Mouse (Mus musculus): ENCODE measurements at regions not wholly inside any gene's neighbourhood (a gene's known extent, or its start where the extent isn't known, plus 50 kb on each side); places are given as distances from the start of the nearest gene placed in this dataset.
A peak's percentile ranks its signal among the peaks of the same experiment; 100 is the strongest.

DNA sequence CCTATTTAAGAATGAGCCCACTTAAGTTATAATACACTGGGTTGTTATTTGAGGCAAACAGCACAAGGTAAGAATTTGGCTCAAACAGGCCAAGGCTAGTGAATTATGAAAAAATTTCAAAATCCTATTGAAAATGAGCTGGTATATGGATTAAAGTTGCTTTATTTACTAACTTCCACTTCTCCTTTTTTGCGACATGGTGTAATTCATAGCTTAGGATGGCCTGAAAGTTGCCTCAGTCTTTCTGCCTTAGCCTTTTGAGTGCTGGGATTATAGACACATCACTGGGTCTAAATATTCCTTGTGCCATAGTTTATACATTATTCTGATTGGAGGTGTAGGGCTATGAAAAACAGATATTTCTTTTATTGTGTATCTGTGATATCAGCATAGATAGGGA, 81.9 kb downstream of the Edem1 start:
- no peaks in the 10 kb centered on the region for H3K9me3 ChIP-seq (replicated peaks)
- 88% methylated on average over 1 of the region's 1 CpGs for WGBS
- H3K27ac ChIP-seq = no peak overlapping the region
- no peak overlapping the region for H3K4me3 ChIP-seq
- ATAC-seq (ENCODE audit: low FRiP score) = no peak
- H3K36me3 ChIP-seq = no peaks in the 10 kb centered on the region
- H3K4me2 ChIP-seq (replicated peaks) = no peak overlapping the region
- no peak overlapping the region for H3K9ac ChIP-seq
- no peaks in the 10 kb centered on the region for H3K27me3 ChIP-seq
- H3K4me1 ChIP-seq = no peaks in the 10 kb centered on the region

DNA sequence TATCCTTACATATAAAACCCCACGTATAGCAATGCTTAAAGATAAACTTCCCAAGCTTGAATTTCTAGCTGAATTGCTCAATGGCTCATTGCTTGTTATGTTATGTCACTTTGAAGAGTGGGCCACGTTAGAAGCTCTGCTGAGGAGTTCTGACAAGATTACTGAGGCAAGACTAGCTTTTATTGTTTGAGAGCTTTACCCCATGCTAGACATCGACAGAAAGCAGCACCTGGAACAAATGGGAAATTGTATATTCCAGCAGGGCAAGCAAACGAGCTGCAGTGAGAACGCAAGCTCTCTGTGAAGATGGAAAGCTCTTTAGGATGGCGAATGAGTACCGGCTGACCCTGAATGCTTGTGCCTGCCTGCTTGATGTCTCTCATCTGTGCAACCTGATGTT, 84.1 kb downstream of the Edem1 start:
- no peak overlapping the region for H3K9ac ChIP-seq
- H3K27me3 ChIP-seq = no peaks in the 10 kb centered on the region
- no peak for ATAC-seq (ENCODE audit: low FRiP score)
- H3K4me3 ChIP-seq = no peak overlapping the region
- no peaks in the 10 kb centered on the region for H3K9me3 ChIP-seq (replicated peaks)
- H3K27ac ChIP-seq = 0 out of 2 replicates have a peak overlapping the region, but pooled peaks have one; percentile 46
- H3K36me3 ChIP-seq = no peaks in the 10 kb centered on the region
- no peaks in the 10 kb centered on the region for H3K4me1 ChIP-seq
- no peak overlapping the region for H3K4me2 ChIP-seq (replicated peaks)
- 49% methylated on average over 7 of the region's 7 CpGs for WGBS

DNA sequence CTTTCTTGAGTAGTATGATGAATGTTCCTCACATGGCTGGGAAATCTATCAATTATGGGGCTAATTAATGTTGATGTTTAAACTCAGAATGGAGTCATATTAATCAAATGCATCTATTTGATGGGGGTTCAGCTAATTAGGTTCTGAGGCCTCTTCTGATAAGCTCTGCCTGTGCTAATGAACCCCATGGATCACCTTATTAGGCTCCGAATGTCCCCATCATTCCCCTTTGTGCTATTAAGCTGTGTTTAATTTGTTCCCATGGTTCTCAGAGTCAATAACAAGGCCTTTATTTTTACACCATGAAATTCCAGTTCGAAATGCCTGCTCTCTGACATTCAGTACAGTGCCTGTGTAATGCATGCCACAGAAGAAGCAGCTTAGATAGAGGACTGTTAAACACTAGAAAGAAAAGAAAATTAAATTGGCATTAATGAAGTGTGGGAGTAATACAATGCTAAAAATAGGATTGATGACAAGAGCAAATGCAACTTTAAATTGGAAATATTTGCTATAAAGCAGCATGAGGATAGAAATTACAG, 91.0 kb downstream of the Edem1 start:
- Histone ChIP-seq H3K4me1 (no peaks in the 10 kb centered on the region), H3K9ac (no peak overlapping the region), H3K27ac (no peak overlapping the region), H3K4me2 (replicated peaks) (no peak overlapping the region), H3K27me3 (no peaks in the 10 kb centered on the region), H3K9me3 (replicated peaks) (no peaks in the 10 kb centered on the region), H3K36me3 (no peaks in the 10 kb centered on the region), H3K4me3 (no peak overlapping the region)
- WGBS = 42% methylated on average over 2 of the region's 2 CpGs
- ATAC-seq (ENCODE audit: low FRiP score) = peak; percentile 61

- 94% methylated on average over 3 of the region's 3 CpGs for WGBS
- Histone ChIP-seq H3K4me1 (no peaks in the 10 kb centered on the region), H3K27me3 (no peaks in the 10 kb centered on the region)
These were observed 92.7 kb downstream of the Edem1 start for GRCm38 (mm10) chr6:108921181-108921580.

GRCm38 (mm10) chr6:108922564-108922963, 94.1 kb downstream of the Edem1 start:
- 87% methylated on average over 6 of the region's 6 CpGs for WGBS
- no peak overlapping the region for H3K27ac ChIP-seq
- H3K9me3 ChIP-seq (replicated peaks) = no peaks in the 10 kb centered on the region
- H3K4me3 ChIP-seq = no peak overlapping the region
- H3K4me1 ChIP-seq = no peaks in the 10 kb centered on the region
- no peaks in the 10 kb centered on the region for H3K27me3 ChIP-seq
- no peaks in the 10 kb centered on the region for H3K36me3 ChIP-seq
- no peak overlapping the region for H3K4me2 ChIP-seq (replicated peaks)
- no peak for ATAC-seq (ENCODE audit: low FRiP score)
- H3K9ac ChIP-seq = no peak overlapping the region

More at GRCm38 (mm10) chr6:108921181-108921580, 92.7 kb downstream of the Edem1 start:
- Histone ChIP-seq H3K9me3 (replicated peaks) (no peaks in the 10 kb centered on the region), H3K9ac (no peak overlapping the region), H3K36me3 (no peaks in the 10 kb centered on the region), H3K27ac (no peak overlapping the region), H3K4me3 (no peak overlapping the region), H3K4me2 (replicated peaks) (no peak overlapping the region)
- ATAC-seq (ENCODE audit: low FRiP score) = no peak

DNA sequence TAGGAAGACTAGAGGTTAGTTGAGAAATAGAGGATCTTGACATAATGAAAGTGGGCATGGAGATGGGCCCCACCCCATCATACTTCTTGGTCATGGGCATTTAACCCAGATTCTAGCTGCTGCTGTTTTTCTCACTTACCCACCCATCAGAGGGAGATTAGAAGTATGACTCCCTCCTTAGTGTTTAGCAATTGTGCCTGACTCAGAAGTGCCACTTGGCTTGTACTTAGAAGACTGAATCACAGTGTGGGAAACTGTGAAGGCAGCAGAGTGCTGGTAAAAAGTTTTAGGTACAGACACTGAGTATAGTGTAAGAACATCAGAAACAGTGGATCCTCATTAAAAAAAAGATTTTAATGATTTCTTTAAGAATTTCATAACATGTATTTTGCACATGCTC, 100.5 kb downstream of the Edem1 start:
- Histone ChIP-seq H3K9me3 (replicated peaks) (no peaks in the 10 kb centered on the region), H3K4me2 (replicated peaks) (no peak overlapping the region)

GRCm38 (mm10) chr6:108938646-108939045, 110.2 kb downstream of the Edem1 start:
- WGBS = 89% methylated on average over 5 of the region's 5 CpGs
- no peaks in the 10 kb centered on the region for H3K4me1 ChIP-seq
- no peaks in the 10 kb centered on the region for H3K27me3 ChIP-seq
- no peak for ATAC-seq (ENCODE audit: low FRiP score)
- H3K36me3 ChIP-seq = no peaks in the 10 kb centered on the region
- H3K27ac ChIP-seq = no peak overlapping the region
- no peak overlapping the region for H3K4me3 ChIP-seq
- H3K9ac ChIP-seq = no peak overlapping the region
- H3K9me3 ChIP-seq (replicated peaks) = no peaks in the 10 kb centered on the region
- no peak overlapping the region for H3K4me2 ChIP-seq (replicated peaks)

More for the DNA sequence above, 100.5 kb downstream of the Edem1 start:
- no peaks in the 10 kb centered on the region for H3K27me3 ChIP-seq
- no peak overlapping the region for H3K4me3 ChIP-seq
- no peaks in the 10 kb centered on the region for H3K4me1 ChIP-seq
- ATAC-seq (ENCODE audit: low FRiP score) = no peak
- H3K9ac ChIP-seq = no peak overlapping the region
- no peak overlapping the region for H3K27ac ChIP-seq
- H3K36me3 ChIP-seq = no peaks in the 10 kb centered on the region

- no peak overlapping the region for H3K4me2 ChIP-seq (replicated peaks)
- no peak overlapping the region for H3K9ac ChIP-seq
- H3K27ac ChIP-seq = no peak overlapping the region
- H3K9me3 ChIP-seq (replicated peaks) = 0 out of 2 replicates have a peak, but pooled peaks cover 3% of the 10 kb centered on the region
- no peak for ATAC-seq (ENCODE audit: low FRiP score)
- H3K4me3 ChIP-seq = no peak overlapping the region
- H3K36me3 ChIP-seq = no peaks in the 10 kb centered on the region
- H3K4me1 ChIP-seq = no peaks in the 10 kb centered on the region
- H3K27me3 ChIP-seq = no peaks in the 10 kb centered on the region
These were observed 113.8 kb downstream of the Edem1 start for GRCm38 (mm10) chr6:108942288-108942687.

GRCm38 (mm10) chr6:108952389-108952788, 123.9 kb downstream of the Edem1 start:
- 87% methylated on average over 6 of the region's 6 CpGs for WGBS
- Histone ChIP-seq H3K4me2 (replicated peaks) (no peak overlapping the region), H3K4me1 (no peaks in the 10 kb centered on the region), H3K27ac (no peak overlapping the region), H3K9me3 (replicated peaks) (no peaks in the 10 kb centered on the region), H3K9ac (no peak overlapping the region), H3K36me3 (no peaks in the 10 kb centered on the region), H3K4me3 (no peak overlapping the region), H3K27me3 (no peaks in the 10 kb centered on the region)
- ATAC-seq (ENCODE audit: low FRiP score) = no peak

DNA sequence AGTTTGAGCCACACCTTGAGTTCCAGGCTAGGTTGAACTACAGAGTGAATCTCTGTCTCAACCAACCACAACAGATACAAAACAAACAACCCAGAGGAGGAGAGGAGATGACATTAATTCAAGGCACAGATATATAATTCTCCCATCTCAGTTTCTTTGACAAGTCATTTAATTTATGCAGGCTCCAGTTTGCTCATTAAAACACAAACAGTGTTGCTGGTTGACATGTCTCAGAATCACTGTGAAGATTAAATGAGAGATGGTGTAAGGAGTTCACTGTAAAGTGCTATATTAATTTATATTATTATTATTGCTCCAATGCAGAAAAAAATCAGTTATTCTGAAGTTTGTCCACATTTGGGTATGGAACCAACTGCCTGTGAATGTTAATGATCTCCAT, 134.4 kb downstream of the Edem1 start:
- H3K36me3 ChIP-seq = no peaks in the 10 kb centered on the region
- no peaks in the 10 kb centered on the region for H3K9me3 ChIP-seq (replicated peaks)
- H3K4me1 ChIP-seq = no peaks in the 10 kb centered on the region
- H3K27me3 ChIP-seq = no peaks in the 10 kb centered on the region
- ATAC-seq (ENCODE audit: low FRiP score) = no peak
- no peak overlapping the region for H3K9ac ChIP-seq
- no peak overlapping the region for H3K4me3 ChIP-seq
- H3K4me2 ChIP-seq (replicated peaks) = no peak overlapping the region
- H3K27ac ChIP-seq = no peak overlapping the region

GRCm38 (mm10) chr6:108963295-108963694, 134.9 kb downstream of the Edem1 start:
- H3K4me1 ChIP-seq = no peaks in the 10 kb centered on the region
- H3K9ac ChIP-seq = no peak overlapping the region
- no peaks in the 10 kb centered on the region for H3K9me3 ChIP-seq (replicated peaks)
- H3K36me3 ChIP-seq = no peaks in the 10 kb centered on the region
- WGBS = 18% methylated on average over 2 of the region's 2 CpGs
- H3K4me3 ChIP-seq = no peak overlapping the region
- no peak overlapping the region for H3K4me2 ChIP-seq (replicated peaks)
- H3K27ac ChIP-seq = no peak overlapping the region
- peak; percentile 43; the same call in 1 of the 2 replicates for ATAC-seq (ENCODE audit: low FRiP score)
- H3K27me3 ChIP-seq = no peaks in the 10 kb centered on the region

DNA sequence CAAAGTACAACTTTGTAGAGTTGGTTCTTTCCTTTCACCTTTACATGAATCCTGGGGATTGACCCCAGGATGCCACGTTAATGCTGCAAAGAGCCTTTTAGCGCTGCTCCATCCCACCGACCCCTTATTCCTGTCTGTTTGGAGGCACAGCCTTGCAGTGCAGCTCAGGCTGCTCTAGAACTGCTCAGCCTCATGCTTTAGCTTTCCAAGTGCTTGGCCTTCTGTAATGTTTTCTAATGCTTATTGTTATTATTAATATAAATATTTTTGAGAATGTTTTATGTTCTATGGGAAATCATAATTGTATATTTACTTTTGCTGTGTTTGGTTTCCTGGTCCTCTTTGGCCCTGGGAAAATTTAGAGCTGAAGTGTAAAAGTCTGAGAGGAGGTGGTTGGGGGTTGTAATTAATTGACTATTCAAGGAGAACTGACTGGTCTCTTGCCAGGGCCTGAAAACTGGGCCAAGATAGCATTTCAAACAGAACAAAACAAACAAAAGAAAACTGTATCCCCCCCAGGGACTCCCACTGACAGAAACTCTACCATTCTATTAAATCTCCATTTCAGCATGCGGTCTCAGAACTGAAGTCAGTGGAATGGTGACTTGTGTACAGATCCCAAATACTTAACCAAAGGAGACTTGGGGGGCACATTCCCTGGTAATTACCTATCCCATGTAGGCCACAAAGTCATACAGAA, 141.2 kb downstream of the Edem1 start:
- H3K4me2 ChIP-seq (replicated peaks) = no peak overlapping the region
- no peak overlapping the region for H3K9ac ChIP-seq
- no peaks in the 10 kb centered on the region for H3K36me3 ChIP-seq
- H3K27me3 ChIP-seq = no peaks in the 10 kb centered on the region
- H3K4me1 ChIP-seq = no peaks in the 10 kb centered on the region
- H3K4me3 ChIP-seq = no peak overlapping the region
- WGBS = 63% methylated on average over 4 of the region's 4 CpGs
- H3K9me3 ChIP-seq (replicated peaks) = no peaks in the 10 kb centered on the region
- no peak overlapping the region for H3K27ac ChIP-seq
- peak; percentile 11; the same call in 1 of the 2 replicates for ATAC-seq (ENCODE audit: low FRiP score)

DNA sequence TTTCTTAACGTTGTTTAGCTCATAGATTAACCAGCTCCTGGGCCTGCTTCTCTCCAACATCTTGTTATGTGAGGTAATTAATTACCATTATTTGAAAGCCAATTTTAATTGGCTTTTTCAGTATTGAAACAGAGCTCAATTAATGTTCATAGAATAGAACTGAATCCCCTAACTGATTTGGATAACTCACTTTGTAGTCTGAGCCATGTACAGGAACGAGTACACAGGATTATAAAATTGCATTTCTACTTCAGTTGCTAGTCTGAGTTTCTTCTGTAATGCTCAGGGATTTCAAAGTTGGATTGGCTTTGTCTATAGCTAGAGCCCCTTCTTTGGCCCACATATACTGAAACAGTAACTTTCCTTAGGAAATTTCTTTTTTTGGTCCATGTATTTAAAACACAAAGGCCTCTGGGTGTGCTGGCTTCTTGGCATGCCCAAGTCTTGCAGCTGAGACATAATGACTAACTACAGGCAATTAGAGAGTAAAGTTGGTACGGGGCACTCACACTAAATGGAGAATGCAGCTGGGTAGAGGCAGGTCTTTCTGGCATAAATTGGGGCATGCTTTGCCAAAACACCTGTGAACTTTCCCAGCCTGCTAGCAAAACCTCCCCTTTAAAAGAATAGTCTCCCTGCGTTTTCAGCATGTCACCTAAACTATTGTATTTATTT, 143.1 kb downstream of the Edem1 start:
- WGBS = 77% methylated on average over 4 of the region's 4 CpGs
- ATAC-seq (ENCODE audit: low FRiP score) = no peak
- H3K9ac ChIP-seq = no peak overlapping the region
- H3K27ac ChIP-seq = no peak overlapping the region
- no peaks in the 10 kb centered on the region for H3K4me1 ChIP-seq
- H3K9me3 ChIP-seq (replicated peaks) = no peaks in the 10 kb centered on the region
- no peaks in the 10 kb centered on the region for H3K36me3 ChIP-seq
- no peak overlapping the region for H3K4me2 ChIP-seq (replicated peaks)
- H3K4me3 ChIP-seq = no peak overlapping the region
- H3K27me3 ChIP-seq = no peaks in the 10 kb centered on the region
